Mouse (Mus musculus) spleen, adult 2 months (tissue): ENCODE results near the gene Sorcs1.

Source experiments
- CTCF ChIP-seq: fragments of 200-500 bp; IDR thresholded peaks from 2 replicates; pipeline ENCODE4 v1.5.1; 2011; ENCODE audit warnings: mild to moderate bottlenecking, inconsistent platforms; ENCODE audit not compliant: insufficient read depth, insufficient read length, insufficient replicate concordance; ENCODE audit errors: extremely low read depth
- POLR2A ChIP-seq: fragments of 200-500 bp; IDR thresholded peaks from 2 replicates; pipeline ENCODE4 v1.6.1; 2011; ENCODE audit warnings: low read depth, low read length, inconsistent platforms

DNA sequence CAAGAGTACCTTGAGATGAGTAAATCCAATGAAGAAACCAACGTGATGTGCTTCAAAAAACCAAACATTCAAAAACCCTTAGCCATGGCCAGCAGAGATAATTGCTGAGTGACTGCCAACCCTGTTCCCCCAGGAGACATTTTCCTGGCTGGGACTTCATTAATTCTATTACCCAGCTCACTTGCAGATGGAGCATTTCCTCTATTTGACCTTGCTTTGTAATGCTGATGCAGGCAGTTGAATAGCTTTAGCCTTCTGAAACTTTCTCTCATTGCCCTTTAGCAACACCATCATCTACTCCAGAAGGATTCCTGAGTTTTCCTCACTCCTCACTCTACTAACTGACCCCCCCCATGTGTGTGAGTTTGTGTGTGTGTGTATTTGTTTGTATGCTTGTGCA, 34.6 kb downstream of the Sorcs1 start:
- TF ChIP-seq POLR2A (no peak), CTCF (no peak)
